Mouse (Mus musculus) thymus, postnatal 10 days (tissue): ENCODE measurements around the gene Vmn1r178.
"Not testable (repeated sequence)": the region's sequence is repeated elsewhere in the genome, so short reads cannot be mapped to it uniquely, and the experiment has no call there.

Experiments used
- DNase-seq, 2 experiments: peaks; one replicate each; pipeline ENCODE4 v3.0.0; 2021; ENCODE audit warnings: low spot score in 2 of 2

Gene Vmn1r178

DNA sequence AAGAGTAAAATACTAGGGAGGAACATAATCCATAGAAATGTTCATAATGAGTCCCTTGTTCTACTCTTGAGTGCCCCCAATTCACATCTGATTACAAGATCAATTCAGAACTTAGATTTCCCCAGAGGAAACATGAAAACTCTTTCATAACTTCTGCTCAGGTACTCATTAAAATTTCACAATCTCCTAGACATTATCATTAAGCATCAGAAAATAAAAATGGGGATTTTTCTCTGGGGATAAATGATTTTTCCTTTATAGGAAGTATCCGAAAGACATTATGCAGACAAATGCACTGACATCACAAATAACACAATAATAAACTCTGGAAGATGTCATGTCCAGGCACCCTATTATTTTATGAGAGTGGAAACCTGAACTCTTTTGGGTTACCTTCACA is at the start of gene Vmn1r178:
TSS of gene Vmn1r178 (plus strand) at position 301 of the 400 bp plus-strand sequence.
- no peak for DNase-seq

DNA sequence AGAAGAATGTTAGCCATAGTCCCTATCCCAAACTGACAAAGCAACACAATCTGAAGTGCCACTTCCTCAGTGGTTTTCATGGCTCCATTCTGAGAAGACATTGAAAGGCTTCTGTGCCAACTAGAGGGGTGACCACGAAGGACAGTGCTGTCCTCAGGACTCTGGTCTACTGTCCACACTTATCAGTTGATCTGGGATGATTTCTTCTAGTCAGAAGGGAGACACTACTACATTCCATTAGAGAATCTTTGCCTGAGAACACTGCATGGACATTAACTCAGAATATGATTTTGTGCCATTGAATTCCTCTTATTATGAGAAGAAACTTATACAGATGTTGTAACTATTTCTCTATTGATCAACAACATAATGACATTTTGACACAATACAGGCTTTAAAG is 25.5 kb upstream of the Vmn1r178 start, which contains the start of gene Vmn1r177:
TSS of gene Vmn1r177 (minus strand) at position 101 of the 400 bp plus-strand sequence.
- DNase-seq, result not testable (repeated sequence)

DNA sequence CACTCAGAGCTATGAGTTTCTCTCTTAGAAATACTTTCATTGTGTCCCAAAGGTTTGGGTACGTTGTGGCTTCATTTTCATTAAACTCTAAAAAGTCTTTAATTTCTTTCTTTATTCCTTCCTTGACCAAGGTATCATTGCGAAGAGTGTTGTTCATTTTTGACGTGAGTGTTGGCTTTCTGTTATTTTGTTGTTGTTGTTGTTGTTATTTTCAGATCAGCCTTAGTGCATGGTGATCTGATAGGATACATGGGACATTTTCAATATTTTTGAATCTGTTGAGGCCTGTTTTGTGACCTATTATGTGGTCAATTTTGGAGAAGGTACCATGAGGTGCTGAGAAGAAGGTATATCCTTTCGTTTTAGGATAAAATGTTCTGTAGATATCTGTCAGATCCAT is 14.9 kb upstream of the Vmn1r178 start:
- DNase-seq, result not testable (repeated sequence)

DNA sequence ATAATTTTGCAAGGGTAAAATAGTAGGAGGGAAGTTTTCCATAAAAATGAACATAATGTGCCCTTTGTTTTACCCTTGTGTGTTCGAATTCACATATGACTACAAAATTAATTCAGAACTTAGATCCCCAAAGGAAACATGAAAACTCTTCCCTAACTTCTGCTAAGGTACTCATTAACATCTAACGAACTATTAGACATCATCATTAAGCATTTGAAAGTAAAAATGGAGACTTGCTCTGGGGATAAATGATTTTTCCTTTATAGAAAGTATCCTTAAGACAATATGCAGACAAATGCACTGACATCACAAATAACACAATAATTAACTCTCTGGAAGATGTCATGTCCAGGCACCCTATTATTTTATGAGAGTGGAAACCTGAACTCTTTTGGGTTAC is 34.9 kb downstream of the Vmn1r178 start, which contains the start of gene Vmn1r179:
TSS of gene Vmn1r179 (plus strand) at position 301 of the 400 bp plus-strand sequence.
- DNase-seq, result no peak
